Mouse (Mus musculus) retina, adult 2 months (tissue): ENCODE results near the gene Prlhr.

Source experiments
- DNase-seq: peaks from one replicate; pipeline ENCODE4 v3.0.0-alpha.2; 2012; ENCODE audit warnings: low read depth, low spot score

The Prlhr gene

DNA sequence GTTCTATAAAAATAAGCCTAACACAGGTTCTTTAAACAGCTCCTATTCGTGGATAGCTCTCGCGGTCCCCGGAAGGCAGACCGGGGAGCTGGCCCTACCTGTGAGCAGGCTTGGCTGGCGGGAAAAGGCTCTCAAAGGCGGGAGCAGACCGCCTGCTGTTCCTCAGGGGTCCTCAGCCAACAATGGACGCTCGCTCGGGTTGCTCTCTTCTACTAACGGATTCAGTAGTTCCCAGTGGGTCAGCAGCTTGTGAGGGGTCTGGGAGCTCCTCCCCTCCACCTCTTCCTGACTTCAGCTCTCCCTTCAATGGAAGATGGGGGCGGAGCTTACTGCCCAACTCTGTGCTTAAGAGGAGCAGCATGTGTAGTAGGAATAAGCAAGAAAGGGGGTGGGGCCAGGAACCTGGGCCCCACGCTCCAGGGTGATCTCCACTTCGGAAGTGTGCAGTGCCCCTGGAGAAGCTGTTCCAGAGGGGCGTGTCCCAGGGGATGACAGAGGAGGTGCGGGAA lies at the start of gene Prlhr:
TSS of gene Prlhr (minus strand) at position 51 of the 509 bp plus-strand sequence.
- DNase-seq: no peak

- no peak for DNase-seq
These were observed 47.0 kb upstream of the Prlhr start for GRCm38 (mm10) chr19:60515064-60515463.

DNA sequence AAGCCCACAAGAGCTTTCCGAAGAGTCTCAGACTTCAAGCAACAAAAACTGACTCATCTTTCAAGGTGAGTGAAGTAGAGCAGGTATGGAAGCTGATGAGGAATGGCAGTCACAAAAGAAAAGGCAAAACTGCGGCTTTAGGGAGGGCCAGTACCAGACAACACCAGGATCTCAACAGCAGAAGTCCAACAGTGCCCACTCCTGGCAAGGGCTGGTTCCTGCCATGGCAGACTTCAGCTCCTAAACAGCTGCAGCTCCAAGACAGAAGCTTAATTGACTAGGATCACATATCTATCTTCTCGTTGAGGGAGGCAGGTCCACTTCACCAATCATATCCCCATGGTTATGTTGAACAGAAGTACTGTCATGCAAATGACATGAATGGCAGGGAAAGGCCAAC lies 45.3 kb upstream of the Prlhr start:
- DNase-seq: no peak

DNA sequence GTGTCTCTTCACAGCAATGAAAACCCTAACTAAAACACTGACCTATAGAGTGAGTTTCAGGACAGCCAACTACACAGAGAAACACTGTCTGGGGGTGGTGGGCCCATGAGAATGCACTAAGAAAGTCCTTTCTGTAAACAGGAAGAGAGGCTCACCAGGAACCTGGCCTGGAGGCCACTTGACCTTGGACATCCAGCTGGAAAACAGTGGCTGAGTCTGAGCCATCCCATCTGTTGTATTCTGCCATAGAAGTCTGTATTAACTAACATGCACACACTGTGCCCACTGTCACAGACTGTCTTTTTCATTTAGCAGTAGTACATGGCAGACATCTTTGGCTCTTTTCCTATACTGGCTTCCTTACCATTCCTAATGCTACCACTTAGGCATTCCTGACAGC lies 32.1 kb upstream of the Prlhr start:
- no peak for DNase-seq

- DNase-seq: no peak
These were observed 29.1 kb upstream of the Prlhr start for GRCm38 (mm10) chr19:60497171-60497570.

DNA sequence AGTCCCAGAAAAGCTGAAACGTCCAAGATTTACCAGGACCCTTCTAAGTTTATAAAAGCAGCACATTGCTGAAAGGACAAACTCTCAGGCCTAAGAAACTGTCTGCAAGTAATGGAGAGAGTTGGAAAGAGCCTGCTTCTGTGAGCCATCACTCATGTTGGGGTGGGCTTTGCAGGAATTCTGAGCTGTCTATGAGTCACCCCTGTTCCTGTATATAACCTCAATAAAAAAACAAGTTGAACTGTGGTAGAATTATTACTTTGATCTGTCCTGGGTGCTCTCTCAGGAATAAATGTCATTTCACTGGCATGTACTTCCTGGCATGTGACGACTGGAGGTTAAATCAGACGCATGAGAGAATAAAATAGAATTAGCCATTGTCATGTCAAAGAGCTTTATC lies 27.7 kb upstream of the Prlhr start:
- no peak for DNase-seq

- no peak for DNase-seq
These were observed 21.5 kb upstream of the Prlhr start for GRCm38 (mm10) chr19:60489566-60489965.

- no peak for DNase-seq
These were observed 17.2 kb upstream of the Prlhr start for GRCm38 (mm10) chr19:60485261-60485660.

DNA sequence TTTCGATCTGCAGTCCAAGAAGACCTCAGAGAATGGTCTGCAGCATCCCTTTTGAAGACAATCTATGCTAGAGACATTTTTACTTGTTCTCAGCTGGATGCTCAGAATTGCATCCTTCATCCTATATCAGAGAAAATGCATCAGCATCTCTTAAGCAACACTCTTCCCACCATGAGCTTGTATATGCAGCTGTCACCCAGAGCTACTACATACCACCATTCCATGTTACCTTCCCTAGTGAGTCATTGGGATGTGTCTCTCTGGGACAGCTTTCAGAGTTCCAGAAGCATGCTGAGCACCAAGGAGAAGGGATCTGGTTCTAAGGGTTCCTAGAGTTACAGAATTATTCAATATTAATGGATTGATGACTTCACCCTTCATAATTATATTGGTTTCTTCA lies 10.8 kb upstream of the Prlhr start:
- DNase-seq: no peak

DNA sequence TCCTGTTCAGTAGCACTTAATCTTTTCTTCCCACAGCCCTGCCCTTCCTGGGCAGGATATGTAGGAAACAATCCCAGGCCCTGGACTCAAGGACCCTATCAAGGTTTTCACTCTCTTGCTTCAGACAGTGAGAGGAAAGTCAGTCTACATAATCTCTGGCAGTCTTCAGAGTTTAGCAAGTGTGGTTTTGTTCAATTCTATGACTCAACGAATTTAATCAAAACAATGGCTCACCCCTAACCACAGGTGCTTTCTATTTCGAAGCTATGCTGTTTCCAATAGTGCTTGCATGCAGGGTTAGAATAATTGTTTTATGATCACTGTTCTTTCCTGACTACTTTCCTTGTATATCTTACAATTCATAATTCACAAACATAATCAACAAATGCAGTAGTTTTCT lies 9.7 kb upstream of the Prlhr start:
- DNase-seq: no peak

GRCm38 (mm10) chr19:60468846-60469245 lies 742 bp upstream of the Prlhr start:
- DNase-seq: no peak

GRCm38 (mm10) chr19:60467588-60468007 lies 506 bp downstream of the Prlhr start:
- DNase-seq: no peak

- peak; percentile 30 for DNase-seq
These were observed 1.0 kb downstream of the Prlhr start for GRCm38 (mm10) chr19:60466953-60467570.

GRCm38 (mm10) chr19:60465726-60466125 lies 2.4 kb downstream of the Prlhr start:
- no peak for DNase-seq

DNA sequence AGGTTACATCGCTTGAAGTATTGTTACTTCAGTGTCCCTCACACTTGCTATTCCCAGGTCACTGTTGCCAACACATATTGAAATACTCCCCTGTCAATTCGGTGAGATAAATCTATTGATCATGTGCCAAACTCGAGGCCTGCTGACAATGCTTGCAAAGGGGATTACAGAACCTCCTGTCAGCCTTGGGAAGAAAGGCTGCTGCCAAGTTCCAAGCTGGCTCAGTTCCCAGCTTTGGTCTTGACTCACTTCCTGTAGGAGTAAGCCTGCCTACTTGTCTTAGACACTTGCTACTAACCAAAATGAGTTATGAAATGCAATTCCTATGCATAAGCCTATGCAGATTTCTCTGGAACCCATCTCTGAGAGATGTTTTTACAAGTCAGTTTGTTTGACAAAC lies 4.2 kb downstream of the Prlhr start:
- DNase-seq: no peak

GRCm38 (mm10) chr19:60463440-60463839 lies 4.7 kb downstream of the Prlhr start:
- no peak for DNase-seq

DNA sequence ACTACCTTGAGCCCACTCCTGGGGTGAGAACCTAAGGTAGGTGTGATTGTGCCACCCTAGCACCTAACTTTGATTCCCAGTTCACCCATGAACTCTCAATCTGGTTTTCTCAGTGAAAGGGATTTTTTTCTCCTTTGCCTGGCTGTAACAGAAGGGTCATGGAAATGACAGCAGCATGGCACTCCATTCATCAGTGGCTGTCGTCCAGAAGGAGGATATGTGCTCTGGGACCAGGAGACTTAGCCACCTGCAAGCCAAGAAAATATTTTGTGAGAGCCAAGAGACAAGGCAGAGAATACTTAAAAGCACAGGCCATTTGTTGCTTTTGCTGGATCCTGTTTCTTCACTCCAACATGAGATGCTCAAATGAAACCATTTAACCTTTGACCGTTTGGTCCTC lies 6.6 kb downstream of the Prlhr start:
- no peak for DNase-seq

DNA sequence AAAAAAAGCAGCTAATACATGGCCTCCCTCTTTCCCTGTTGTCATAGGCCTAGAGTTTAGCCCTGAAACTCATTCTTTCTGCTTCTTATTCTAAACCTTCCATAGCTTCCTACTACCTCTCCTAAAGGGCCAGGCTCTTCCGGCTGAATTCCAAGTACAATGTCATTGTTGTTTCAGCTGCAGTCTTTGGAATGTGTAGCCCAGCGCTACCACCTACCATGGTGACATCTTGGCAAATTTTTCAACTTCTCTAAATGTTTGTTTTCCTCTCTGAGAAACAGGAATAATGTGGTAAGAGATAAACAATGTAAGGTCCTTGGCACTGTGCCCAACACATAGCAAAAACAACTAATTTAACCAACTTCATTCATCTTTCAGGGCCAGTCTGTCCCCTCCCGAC lies 8.4 kb downstream of the Prlhr start:
- no peak for DNase-seq

GRCm38 (mm10) chr19:60459071-60459470 lies 9.0 kb downstream of the Prlhr start:
- no peak for DNase-seq

GRCm38 (mm10) chr19:60455791-60456190 lies 12.3 kb downstream of the Prlhr start:
- no peak for DNase-seq

GRCm38 (mm10) chr19:60440531-60440930 lies 27.6 kb downstream of the Prlhr start:
- DNase-seq: no peak

DNA sequence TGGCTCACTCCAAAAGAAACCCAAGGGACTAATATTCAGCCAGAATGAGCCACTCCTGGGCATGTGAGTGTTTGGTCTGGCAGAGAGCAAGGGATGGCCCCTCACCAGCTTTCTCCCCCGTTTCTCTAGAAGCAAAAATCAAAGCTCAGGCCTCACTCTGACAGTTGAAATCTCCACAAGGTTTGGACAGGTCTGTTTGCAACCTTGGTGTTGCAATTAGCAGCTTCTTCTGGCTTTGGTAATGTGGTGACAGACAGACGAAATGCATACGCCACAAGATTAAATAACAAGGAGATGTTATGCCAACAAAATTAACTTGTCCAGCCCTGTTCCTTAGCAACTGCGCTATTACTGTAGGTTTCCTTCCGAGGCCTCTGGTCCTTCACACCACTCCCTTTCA lies 28.0 kb downstream of the Prlhr start:
- no peak for DNase-seq

DNA sequence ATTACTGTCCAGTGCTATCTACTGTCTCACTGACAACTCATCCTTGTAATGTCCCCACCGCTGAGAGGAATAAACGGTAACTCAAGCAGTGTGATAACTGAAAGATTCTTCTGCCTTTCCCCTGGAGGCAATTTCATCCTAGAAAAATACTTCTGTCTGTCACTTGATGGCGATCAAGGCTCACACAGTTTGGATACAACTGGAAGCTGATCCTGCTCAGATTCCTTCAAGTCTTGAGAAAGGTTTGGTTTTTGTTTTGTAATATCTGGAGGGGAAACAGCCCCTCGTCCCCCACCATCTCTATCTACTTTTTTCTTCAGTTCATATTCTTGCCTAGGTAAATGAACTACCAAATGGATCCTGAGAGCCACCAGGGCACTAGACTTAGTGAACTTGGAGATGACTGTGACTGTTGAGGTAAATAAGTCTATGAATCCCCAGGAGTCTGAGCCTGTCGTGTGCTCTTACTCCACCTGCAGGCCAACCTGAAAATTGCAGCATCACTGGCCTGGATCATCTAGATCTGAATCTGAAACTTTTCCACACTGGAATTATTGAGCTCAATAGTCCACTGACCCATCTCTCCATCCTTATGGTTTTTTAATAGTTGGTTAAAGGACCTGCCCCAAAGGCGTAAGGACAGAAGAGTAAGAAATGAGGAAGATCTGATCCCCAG lies 30.4 kb downstream of the Prlhr start:
- no peak for DNase-seq
